Mouse (Mus musculus): Measurements from ENCODE around the gene Tbx15.

- TF ChIP-seq MYOD1 (IDR thresholded peaks at IDR 0.05; ENCODE audit: control insufficient read depth, insufficient read length, low read depth): no peak
- TF ChIP-seq FOSL1 (IDR thresholded peaks at IDR 0.05; ENCODE audit: insufficient read depth, low read length, poor library complexity, severe bottlenecking): no peak
- TF ChIP-seq MYOG (IDR thresholded peaks at IDR 0.05; ENCODE audit: control insufficient read depth, extremely low read depth, insufficient read length): no peak
- TF ChIP-seq CTCF (IDR thresholded peaks at IDR 0.05; ENCODE audit: control insufficient read depth, insufficient read depth, insufficient read length): no peak
- no peak for TF ChIP-seq USF1 (IDR thresholded peaks at IDR 0.05; ENCODE audit: low read depth)
- TF ChIP-seq CEBPB (IDR thresholded peaks at IDR 0.05; ENCODE audit: low read depth): no peak
Observed at GRCm38 (mm10) chr3:99208416-99208815, 31.8 kb upstream of the Tbx15 start.
